ENCODE assay signal across 22 mouse cellular contexts in genomic region chr11:33050216-33050615, GRCm38 (mm10).
DNase-seq lines count a peak whose midpoint lies in the region; ATAC-seq and TF ChIP-seq lines count a peak whose summit lies in the region.
"Had no signal": no experiment of that assay in that cellular context is flagged by ENCODE, and none has a peak within 500 bp of the region (broad histone marks: within the 10 kb centered on the region; RNA-seq: fewer than 3 reads in every experiment).

No protein-coding gene starts in this region.

- no peaks in the 10 kb centered on the region for H3K9me3 ChIP-seq in embryonic facial prominence, embryonic 12.5 days
- no peaks in the 10 kb centered on the region for H3K9me3 ChIP-seq in embryonic facial prominence, embryonic 10.5 days
- no peaks in the 10 kb centered on the region for H3K9me3 ChIP-seq in limb, embryonic 12.5 days
- no peaks in the 10 kb centered on the region for H3K9me3 ChIP-seq in stomach, postnatal 0 days (ENCODE audit: control insufficient read depth, low read length)
- H3K9me3 ChIP-seq: forebrain, embryonic 10.5 days; heart, embryonic 15.5 days; hindbrain, embryonic 15.5 days; liver, embryonic 12.5 days; midbrain, embryonic 12.5 days had no signal

- no peaks in the 10 kb centered on the region for H3K4me1 ChIP-seq in embryonic facial prominence, embryonic 12.5 days
- H3K4me1 ChIP-seq in embryonic facial prominence, embryonic 10.5 days, result 0 out of 2 replicates have a peak, but pooled peaks cover 2% of the 10 kb centered on the region
- peaks cover 33% of the 10 kb centered on the region for H3K4me1 ChIP-seq in limb, embryonic 12.5 days (replicated peaks)
- no peaks in the 10 kb centered on the region for H3K4me1 ChIP-seq in stomach, postnatal 0 days (replicated peaks; ENCODE audit: control insufficient read depth, insufficient read depth)
- H3K4me1 ChIP-seq: heart, embryonic 15.5 days; hindbrain, embryonic 15.5 days; liver, embryonic 12.5 days; midbrain, embryonic 12.5 days had no signal

- H3K9ac ChIP-seq in embryonic facial prominence, embryonic 12.5 days, result no peak overlapping the region
- 0 out of 2 replicates have a peak overlapping the region, but pooled peaks have one; percentile 4 for H3K9ac ChIP-seq in limb, embryonic 12.5 days (replicated peaks)
- no peak overlapping the region for H3K9ac ChIP-seq in stomach, postnatal 0 days (ENCODE audit: low read length)
- H3K9ac ChIP-seq: forebrain, postnatal 0 days; heart, embryonic 15.5 days; hindbrain, embryonic 15.5 days; liver, embryonic 12.5 days; midbrain, embryonic 12.5 days had no signal

- H3K4me2 ChIP-seq in embryonic facial prominence, embryonic 12.5 days (replicated peaks), result no peak overlapping the region
- H3K4me2 ChIP-seq in limb, embryonic 12.5 days, result peak overlapping the region; percentile 24; the same call in 1 of the 2 replicates
- H3K4me2 ChIP-seq in stomach, postnatal 0 days (replicated peaks; ENCODE audit: low read depth), result no peak overlapping the region
- H3K4me2 ChIP-seq: heart, embryonic 15.5 days; hindbrain, embryonic 15.5 days; liver, embryonic 12.5 days; midbrain, embryonic 12.5 days had no signal

- TF ChIP-seq EP300 in stomach, postnatal 0 days (optimal IDR thresholded peaks at IDR 0.05), result no peak

- H3K27ac ChIP-seq in embryonic facial prominence, embryonic 12.5 days, result peak overlapping the region; percentile 13; the same call in 1 of the 2 replicates
- H3K27ac ChIP-seq in embryonic facial prominence, embryonic 10.5 days (replicated peaks), result no peak overlapping the region
- H3K27ac ChIP-seq in limb, embryonic 12.5 days, result peak overlapping the region; percentile 53
- H3K27ac ChIP-seq in stomach, postnatal 0 days (replicated peaks), result no peak overlapping the region
- H3K27ac ChIP-seq: forebrain, embryonic 10.5 days; heart, embryonic 15.5 days; hindbrain, embryonic 15.5 days; layer of hippocampus, adult 2 months; left cerebral cortex, adult 2 months; liver, embryonic 12.5 days; midbrain, embryonic 12.5 days had no signal

- DNase-seq in embryonic facial prominence, embryonic 10.5 days (ENCODE audit: low spot score), result no peak
- peak; percentile 40 for DNase-seq in kidney, adult 9 months
- DNase-seq in kidney, postnatal 14 days, result peak; percentile 55
- no peak for DNase-seq in ovary, postnatal 14 days (ENCODE audit: low spot score)
- no peak for DNase-seq in spleen, postnatal 10 days (ENCODE audit: low spot score in 2 of 2)
- no peak for DNase-seq in stomach, postnatal 0 days (ENCODE audit: low spot score)
- DNase-seq: adrenal gland, postnatal 14 days; cerebellum, adult 9-10 months; forebrain, postnatal 0 days; lung, adult 18-20 months; lung, postnatal 14 days; right cerebral cortex, postnatal 25 days; thymus, postnatal 25 days had no signal

- ATAC-seq in embryonic facial prominence, embryonic 12.5 days (ENCODE audit: insufficient number of reproducible peaks, insufficient read depth, low FRiP score, low TSS enrichment), result no peak
- peak; percentile 20; the same call in 1 of the 2 replicates for ATAC-seq in limb, embryonic 12.5 days (ENCODE audit: insufficient number of reproducible peaks, insufficient read depth, low FRiP score, low TSS enrichment, low read depth)
- no peak for ATAC-seq in stomach, postnatal 0 days (ENCODE audit: low FRiP score, low TSS enrichment)
- ATAC-seq: forebrain, postnatal 0 days; liver, embryonic 12.5 days had no signal

- WGBS in embryonic facial prominence, embryonic 12.5 days, result 75% methylated on average over 12 of the region's 12 CpGs
- 80% methylated on average over 12 of the region's 12 CpGs for WGBS in embryonic facial prominence, embryonic 10.5 days
- WGBS in limb, embryonic 12.5 days, result 25% methylated on average over 12 of the region's 12 CpGs
- WGBS in stomach, postnatal 0 days, result 70% methylated on average over 12 of the region's 12 CpGs

- H3K4me3 ChIP-seq in embryonic facial prominence, embryonic 12.5 days, result no peak overlapping the region
- no peak overlapping the region for H3K4me3 ChIP-seq in embryonic facial prominence, embryonic 10.5 days
- H3K4me3 ChIP-seq in limb, embryonic 12.5 days (replicated peaks), result no peak overlapping the region
- H3K4me3 ChIP-seq in stomach, postnatal 0 days (ENCODE audit: low read depth, low read length), result no peak overlapping the region
- H3K4me3 ChIP-seq: forebrain, embryonic 10.5 days; heart, embryonic 15.5 days; hindbrain, embryonic 15.5 days; layer of hippocampus, adult 2 months; left cerebral cortex, adult 2 months; liver, embryonic 12.5 days; midbrain, embryonic 12.5 days had no signal

- H3K27me3 ChIP-seq in embryonic facial prominence, embryonic 12.5 days, result no peaks in the 10 kb centered on the region
- no peaks in the 10 kb centered on the region for H3K27me3 ChIP-seq in embryonic facial prominence, embryonic 10.5 days (replicated peaks; ENCODE audit: low read depth, poor library complexity, severe bottlenecking)
- 0 out of 2 replicates have a peak, but pooled peaks cover 3% of the 10 kb centered on the region for H3K27me3 ChIP-seq in limb, embryonic 12.5 days
- H3K27me3 ChIP-seq in stomach, postnatal 0 days (ENCODE audit: control insufficient read depth, insufficient read depth, low read length), result no peaks in the 10 kb centered on the region
- H3K27me3 ChIP-seq: hindbrain, embryonic 15.5 days; liver, embryonic 12.5 days; midbrain, embryonic 12.5 days had no signal

- TF ChIP-seq CTCF in stomach, postnatal 0 days (IDR thresholded peaks at IDR 0.05; ENCODE audit: low read depth), result no peak

- no peaks in the 10 kb centered on the region for H3K36me3 ChIP-seq in embryonic facial prominence, embryonic 12.5 days
- H3K36me3 ChIP-seq in embryonic facial prominence, embryonic 10.5 days (replicated peaks), result no peaks in the 10 kb centered on the region
- no peaks in the 10 kb centered on the region for H3K36me3 ChIP-seq in limb, embryonic 12.5 days
- H3K36me3 ChIP-seq in stomach, postnatal 0 days (ENCODE audit: control insufficient read depth, insufficient read depth, low read length), result no peaks in the 10 kb centered on the region
- H3K36me3 ChIP-seq: forebrain, embryonic 10.5 days; heart, embryonic 15.5 days; hindbrain, embryonic 15.5 days; liver, embryonic 12.5 days; midbrain, embryonic 12.5 days had no signal

Comparison
In these comparisons a context has a peak if more than half of its experiments do, and no peak if none do; other contexts are left out.
1. H3K27ac ChIP-seq: peak in embryonic facial prominence, embryonic 12.5 days (single experiment) and limb, embryonic 12.5 days (single experiment); none in embryonic facial prominence, embryonic 10.5 days (single experiment) and stomach, postnatal 0 days (single experiment).
2. DNase-seq: peak in kidney, adult 9 months (single experiment) and kidney, postnatal 14 days (single experiment); none in embryonic facial prominence, embryonic 10.5 days (single experiment), ovary, postnatal 14 days (single experiment), spleen, postnatal 10 days (0 of 2) and stomach, postnatal 0 days (single experiment).